Mouse (Mus musculus) C2C12 (cell line): Measurements from ENCODE around the gene Olfr67.

ENCODE experiments used
- CEBPB ChIP-seq: IDR thresholded peaks from one replicate; pipeline ENCODE4 v1.6.1; 2011; ENCODE audit warnings: low read depth, mild to moderate bottlenecking, control low read depth, moderate library complexity
- CTCF ChIP-seq: IDR thresholded peaks from one replicate; pipeline ENCODE4 v1.5.1; 2011; ENCODE audit not compliant: control insufficient read depth, insufficient read depth, insufficient read length
- MAX ChIP-seq: IDR thresholded peaks from one replicate; pipeline ENCODE4 v1.6.1; 2011; ENCODE audit warnings: mild to moderate bottlenecking, control low read depth
- MYOD1 ChIP-seq: IDR thresholded peaks from one replicate; pipeline ENCODE4 v1.6.1; 2011; ENCODE audit warnings: low read depth; ENCODE audit not compliant: control insufficient read depth, insufficient read length
- MYOG ChIP-seq: IDR thresholded peaks from one replicate; pipeline ENCODE4 v1.6.1; 2011; ENCODE audit not compliant: control insufficient read depth, insufficient read length; ENCODE audit errors: extremely low read depth
- USF1 ChIP-seq: IDR thresholded peaks from one replicate; pipeline ENCODE4 v1.6.1; 2011; ENCODE audit warnings: low read depth, mild to moderate bottlenecking, control low read depth, moderate library complexity

- TF ChIP-seq USF1 (no peak), CTCF (no peak), MYOD1 (no peak), MAX (no peak), CEBPB (no peak), MYOG (no peak)
These were observed 12.0 kb downstream of the Olfr67 start, which contains the start of gene Olfr68 for GRCm38 (mm10) chr7:103779598-103779997.
